Mouse (Mus musculus) olfactory bulb, adult 2 months (tissue): ENCODE results near the gene Anks1.

Experiments used
- CTCF ChIP-seq: fragments of 200-500 bp; IDR thresholded peaks from 2 replicates; pipeline ENCODE4 v1.5.1; 2012; ENCODE audit warnings: low read depth, mild to moderate bottlenecking, low read length, moderate library complexity; ENCODE audit not compliant: insufficient read depth
- POLR2A ChIP-seq: fragments of 200-500 bp; IDR thresholded peaks from 2 replicates; pipeline ENCODE4 v1.6.1; 2012; ENCODE audit warnings: mild to moderate bottlenecking, low read depth, low read length, moderate library complexity; ENCODE audit not compliant: insufficient read depth

DNA sequence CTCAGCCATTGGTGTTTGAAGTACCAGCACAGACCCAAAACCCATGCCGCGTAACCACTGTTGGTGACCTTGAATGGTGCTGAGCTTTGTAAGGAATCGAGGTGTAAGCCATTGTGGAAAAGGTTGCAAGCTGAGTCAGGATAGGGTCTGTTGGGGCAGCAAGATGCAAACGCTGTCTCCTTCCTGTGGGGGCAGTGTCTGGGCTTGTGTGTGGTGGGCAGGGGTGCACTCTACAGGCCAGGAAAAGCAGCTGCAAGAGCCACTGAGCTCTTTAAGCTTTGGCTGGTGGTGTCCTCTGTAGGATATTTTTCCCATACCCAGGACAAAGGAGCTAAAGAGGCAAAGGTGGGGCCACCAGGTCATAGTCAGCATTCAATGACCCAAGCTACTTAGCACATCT, 139.3 kb downstream of the Anks1 start:
- peak; percentile 96 for TF ChIP-seq CTCF
- TF ChIP-seq POLR2A: no peak
